Mouse (Mus musculus): ENCODE measurements around the gene Tmeff1.

Tmeff1 gene

DNA sequence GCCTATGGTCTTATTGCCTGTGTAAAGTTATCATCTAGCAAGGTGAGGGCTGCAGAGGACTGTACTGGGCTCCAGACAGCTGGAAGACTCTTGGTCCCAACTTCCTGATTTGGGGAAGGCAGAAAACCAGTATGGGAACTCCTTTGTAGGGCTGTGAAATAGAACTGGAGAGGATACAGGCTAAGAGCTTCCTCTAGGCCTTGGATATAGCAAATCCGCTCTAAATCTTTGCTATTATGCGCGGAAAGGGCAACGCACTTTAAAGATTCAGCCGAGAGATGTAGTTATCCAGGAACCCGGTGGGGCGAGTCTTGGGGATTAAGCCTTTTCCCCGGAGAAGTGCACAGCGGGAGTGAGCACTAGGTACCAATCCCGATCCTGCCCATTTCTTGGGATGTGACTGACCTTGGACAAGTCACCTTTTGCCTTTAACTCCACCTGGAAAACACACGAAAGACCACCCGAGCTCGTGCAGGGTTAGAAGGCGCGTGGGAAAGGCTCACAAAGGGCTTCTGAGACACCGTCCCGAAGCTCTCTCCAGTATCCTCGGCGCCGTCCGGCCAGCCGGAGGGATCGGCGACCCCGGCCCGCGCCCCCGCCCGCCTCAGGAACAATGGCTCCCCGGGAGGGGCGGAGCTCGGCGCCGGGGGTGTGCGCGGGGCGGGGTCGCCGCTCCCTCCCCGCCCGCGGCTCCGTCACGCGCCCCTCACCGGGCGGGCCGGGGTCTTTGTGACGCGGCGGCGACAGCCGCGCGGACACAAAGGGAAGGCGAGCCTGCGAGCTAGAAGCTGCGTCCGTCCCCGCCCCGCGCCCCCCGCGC, at the start of gene Tmeff1:
Tmeff1 (plus strand) TSS at position 754 of the 820 bp plus-strand sequence.
- peak; percentile 2 to 35 for DNase-seq (ENCODE audit: low spot score in 2 of 2)

DNA sequence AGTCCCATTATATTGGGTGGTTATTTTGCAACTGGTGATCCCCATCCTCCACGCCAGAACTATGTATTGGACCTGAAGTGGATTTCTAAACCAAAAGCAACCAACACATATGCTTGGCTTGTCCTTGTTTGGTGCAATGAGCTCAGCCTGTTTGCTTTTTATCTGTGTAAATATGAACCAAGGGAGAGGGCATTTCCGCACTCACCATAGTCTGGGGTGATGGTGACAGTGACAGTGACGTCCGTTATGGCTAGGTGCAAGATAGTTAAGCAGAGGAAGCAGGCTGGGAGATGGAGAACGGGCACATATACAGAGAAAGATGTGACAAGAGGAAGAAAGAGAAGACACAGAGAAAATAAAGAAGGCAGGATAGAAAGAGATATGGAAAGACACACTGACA, 48.7 kb upstream of the Tmeff1 start:
- no peak for DNase-seq (ENCODE audit: low spot score in 2 of 2)

DNA sequence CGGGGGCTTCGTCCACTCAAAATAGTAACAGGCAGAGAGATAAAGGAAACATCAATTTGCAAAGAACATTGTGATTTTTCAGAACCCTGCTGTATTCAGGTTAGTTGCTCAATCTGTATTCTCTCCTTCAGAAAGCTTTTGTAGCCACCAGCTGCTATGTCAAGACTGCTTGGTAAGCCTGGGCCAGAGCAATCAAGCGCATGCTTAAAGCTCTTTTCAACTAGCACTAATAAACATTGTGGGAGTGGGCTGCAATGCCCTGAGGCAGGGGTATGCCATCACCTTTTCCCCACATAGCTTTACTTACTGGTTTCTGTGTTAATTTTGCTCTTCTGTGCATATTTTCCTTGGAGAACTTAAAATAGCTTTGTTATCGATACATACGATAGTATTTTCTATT, 48.0 kb upstream of the Tmeff1 start:
- DNase-seq (ENCODE audit: low spot score in 2 of 2), result no peak

DNA sequence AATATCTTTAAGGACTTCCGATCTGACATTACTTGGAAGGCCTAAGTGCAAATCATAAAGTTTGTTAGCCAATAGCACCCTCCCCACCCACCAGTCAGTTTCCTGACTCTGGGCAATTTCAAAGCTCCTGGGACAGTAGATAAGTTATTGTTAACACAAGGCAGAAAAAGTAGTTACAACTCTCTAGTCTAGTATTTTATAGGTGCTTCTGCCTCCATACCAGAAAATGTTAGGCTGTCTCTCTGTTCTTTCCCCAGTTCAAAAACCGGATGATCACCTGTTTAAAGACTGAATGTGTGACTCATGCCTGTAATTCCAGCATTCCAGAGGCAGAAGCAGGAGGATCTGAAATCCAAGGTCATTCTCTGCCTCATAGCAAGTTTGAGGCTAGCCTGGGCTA, 46.4 kb upstream of the Tmeff1 start:
- no peak for DNase-seq (ENCODE audit: low spot score in 2 of 2)

DNA sequence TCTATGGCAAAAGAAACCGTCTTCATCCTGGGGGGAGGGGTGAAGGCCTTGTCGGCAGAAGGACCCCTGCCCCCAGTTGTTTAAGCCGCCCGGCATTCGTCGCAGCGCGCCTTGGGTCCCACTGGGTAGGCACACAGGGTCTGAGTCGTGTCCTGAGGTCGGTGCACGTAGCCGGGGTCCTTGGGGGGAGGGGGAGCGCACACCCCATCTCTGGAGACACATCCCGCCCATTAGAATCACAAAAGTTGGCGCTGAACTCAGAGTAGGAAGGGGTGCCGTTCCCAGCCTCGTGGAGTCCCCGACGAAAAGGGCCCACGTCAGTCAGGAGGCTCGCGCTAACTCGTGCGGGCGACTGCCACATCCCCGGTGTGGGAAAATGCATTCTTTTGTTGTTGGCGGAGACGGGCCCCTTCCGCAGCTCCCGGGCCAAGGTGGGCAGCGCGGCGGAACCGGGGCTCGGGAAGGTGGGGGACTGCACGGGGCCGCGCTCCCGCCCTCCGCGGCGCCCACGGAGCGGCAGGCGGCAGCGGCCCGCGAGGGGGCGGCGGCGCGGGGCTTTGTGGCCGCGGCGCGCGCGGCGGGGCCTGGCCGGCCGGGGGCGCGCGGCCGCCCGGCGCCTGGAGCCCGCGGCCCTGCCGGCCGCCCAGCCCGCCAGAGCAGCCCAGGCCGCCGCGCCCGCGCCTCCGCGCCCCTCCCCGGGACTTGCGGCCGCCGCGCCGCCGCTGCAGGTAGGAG, 45.0 kb upstream of the Tmeff1 start, which contains the start of gene Msantd3:
Msantd3 (plus strand) TSS at position 95 of the 735 bp plus-strand sequence.
- DNase-seq (ENCODE audit: low spot score in 2 of 2), result peak in 1 of 2 experiments; percentile 59

DNA sequence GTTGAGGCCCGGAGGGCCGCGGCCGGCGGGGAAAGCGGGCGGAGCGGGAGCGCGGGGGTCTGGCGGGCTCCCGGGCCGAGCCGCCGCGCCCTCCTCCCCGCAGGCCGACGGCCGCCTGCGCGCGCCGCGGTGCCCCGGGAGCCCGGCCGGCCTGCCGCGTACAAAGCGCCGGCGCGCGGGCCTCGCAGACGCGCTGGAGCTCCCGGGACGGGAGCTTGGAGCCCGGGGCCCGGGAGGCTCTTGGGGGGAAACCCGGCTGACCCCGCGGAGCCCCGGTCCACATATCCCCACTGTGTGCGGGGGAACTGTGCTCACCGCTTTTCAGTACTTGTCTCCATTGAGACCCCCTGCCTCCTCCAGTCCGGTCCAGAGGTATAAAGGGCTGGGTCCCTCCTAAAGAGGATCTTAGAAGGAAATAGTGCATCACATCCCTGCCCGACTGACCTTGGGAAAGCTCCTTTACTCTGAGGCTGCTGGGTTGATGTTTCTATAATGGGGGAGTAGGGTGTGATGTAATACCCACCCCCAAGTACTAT, 44.3 kb upstream of the Tmeff1 start:
- peak in 1 of 2 experiments; percentile 40 for DNase-seq (ENCODE audit: low spot score in 2 of 2)

DNA sequence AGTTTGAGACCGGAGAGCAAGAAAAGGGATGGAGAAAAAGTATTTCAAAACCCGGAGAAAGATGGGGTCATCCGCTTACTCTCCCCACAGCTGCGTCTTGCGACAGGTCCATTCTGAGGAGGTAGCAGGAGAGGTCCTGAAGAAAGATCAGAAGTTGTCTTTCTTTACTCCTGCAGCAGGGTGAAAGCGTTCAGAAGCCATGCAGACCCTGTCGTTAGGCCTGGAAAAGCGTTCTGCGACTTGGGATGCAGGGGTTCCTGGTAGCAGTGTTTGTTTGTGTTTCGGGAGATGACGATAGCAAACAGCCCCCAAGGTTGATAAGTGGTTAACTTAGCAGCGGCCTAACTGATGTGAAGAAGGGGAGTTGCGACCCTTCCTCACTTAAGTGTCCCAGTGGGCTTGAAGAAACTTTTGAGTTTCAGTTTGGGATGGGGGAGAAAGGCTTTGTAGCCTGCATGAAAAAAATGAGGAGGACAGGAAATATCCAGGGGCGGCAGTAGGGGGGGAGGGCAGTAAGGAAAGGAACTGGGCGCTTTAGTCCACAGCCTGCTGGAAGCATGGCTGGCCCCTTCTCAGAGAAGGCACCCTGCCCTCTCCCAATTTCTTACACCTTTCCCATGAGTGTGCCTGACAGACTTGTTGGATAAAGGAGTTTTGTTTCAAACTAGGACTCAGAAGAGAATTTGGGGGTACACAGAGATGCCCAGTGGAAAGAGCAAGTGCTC, 43.3 kb upstream of the Tmeff1 start:
- no peak for DNase-seq (ENCODE audit: low spot score in 2 of 2)

DNA sequence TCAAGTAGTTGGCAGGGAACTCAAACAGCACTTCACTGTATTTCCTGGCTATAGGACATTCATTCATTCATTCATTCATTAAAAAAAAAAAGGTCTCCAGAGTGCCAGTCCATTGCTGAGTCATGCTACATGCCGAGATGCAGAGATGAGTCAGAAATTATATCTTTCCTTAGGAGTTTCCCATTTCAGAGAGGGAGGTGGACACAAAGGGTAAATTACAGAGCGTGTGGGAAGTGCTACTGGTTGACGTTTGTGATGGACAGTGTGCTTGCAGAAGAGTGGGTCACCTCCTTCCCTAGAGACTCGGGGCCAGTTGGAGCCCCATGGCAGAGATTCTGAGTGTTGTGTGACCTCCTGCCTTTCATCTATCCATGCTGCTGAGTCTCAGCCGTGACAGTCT, 42.6 kb upstream of the Tmeff1 start:
- no peak for DNase-seq (ENCODE audit: low spot score in 2 of 2)

DNA sequence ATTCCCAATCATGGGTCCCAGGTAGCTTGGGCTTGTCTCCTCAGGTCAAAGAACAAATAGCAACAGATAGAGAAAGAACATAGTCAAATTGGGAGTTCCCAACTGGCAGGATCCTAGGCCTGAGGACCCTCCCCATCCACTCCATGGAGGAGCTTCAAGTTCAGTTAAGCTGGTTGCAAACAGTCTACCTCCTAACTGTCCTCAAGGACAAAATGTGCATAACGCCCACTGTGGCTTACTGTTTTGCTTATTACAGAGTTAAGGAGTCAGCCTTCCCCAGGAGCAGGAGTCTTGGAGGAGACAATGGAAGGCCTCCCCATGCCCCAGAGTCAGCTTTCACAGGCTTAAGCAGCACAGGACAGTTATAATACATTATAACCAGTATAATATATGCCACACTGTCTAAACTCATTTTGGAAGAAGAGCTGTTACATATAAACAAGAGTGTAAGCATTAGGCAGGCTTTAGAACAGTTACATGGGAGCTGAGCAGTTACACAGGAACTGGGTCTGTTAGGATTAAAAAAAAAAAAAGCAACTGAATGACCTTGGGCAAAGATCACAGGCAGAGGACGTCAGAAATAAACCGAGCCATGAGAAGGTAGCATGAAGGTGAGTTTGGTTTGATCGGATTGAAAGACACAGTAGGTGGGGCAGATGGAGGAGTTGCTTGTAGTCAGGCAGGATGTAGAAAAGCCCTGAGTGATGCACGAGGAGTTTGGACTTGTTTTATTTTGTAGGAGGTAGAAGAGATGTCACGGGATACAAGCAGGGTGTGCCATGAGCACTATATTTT, 41.7 kb upstream of the Tmeff1 start:
- DNase-seq (ENCODE audit: low spot score in 2 of 2), result no peak

DNA sequence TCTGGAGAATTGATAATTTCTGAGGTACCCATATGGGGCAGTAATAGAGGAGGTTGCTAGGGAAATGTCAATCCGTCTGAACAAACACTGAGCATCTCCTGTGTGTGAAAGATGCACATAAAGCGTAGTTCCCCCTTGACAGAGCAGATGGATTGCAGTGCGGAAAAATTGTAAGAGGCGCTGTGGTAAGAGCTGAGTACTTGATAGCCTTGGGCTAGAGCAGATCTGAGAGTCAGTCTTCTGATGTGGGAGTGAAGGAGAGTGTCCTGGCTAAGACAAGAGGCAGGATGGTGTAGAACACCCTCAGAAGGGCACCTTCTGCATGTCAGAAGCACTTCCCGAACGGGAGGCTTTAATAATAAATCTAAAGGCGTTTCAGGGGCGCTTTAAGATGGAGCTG, 40.8 kb upstream of the Tmeff1 start:
- DNase-seq (ENCODE audit: low spot score in 2 of 2), result no peak

DNA sequence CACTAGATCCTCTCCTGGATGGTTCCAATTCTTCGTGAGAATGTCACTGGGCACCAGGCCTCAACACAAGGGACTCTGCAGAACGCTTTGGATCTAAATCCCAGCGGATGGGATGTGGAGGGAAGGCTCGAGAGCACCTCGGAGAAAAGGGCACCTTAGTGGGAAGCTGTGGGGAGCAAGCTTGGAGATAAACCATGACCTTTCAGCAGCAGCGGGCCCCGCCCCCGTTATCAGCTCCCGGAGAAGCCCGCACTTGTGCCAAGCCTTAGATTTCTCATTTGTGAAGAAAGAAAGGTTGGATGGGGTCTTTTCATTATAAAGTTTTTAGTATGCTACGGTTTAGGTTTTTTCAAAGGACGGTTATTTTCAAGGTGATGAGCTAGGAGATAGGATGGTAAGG, 39.0 kb upstream of the Tmeff1 start:
- no peak for DNase-seq (ENCODE audit: low spot score in 2 of 2)

DNA sequence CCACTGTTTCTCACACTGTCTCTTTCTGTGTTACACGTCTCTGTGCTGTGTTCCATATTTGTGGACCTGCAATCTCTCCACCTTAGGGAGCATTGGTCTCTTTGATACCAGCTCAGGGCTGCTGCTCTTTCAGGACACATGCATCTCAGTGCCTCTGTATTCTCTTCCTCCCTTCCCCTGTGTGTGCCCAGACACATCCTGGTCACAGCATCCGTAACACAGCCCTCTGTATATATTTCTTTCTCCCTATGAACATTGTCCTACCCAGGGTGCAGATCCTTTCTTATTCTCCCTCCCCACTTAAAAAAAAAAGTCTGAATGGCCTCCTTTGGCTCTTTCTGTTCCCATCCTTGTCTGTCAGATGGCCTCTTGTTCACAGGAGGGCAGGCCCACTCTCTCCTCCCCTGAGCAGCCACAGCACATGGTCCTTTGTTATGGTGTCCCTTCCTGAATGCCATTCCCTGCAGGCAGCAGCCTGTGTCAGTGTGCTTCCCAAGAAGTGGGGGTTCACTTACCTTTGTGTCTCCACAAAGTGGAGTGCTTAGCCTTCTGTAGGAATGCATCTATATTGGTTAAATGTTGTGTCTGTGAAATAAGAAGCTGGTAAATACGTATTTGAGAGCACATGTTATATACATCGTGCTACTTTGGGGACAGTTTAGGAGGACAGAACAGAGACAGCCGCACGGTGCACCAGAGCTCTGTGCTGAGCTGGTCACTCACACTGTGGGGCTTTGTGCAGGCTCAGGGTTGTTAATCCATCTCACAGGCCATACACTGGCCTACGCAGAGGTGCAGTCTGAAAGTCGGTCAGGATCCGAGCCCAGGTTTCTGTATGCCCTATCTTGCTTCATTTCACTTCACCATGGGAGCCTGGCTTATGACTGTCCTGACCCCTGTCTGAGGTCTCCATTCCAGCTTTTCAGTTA, 38.1 kb upstream of the Tmeff1 start:
- DNase-seq (ENCODE audit: low spot score in 2 of 2), result no peak

DNA sequence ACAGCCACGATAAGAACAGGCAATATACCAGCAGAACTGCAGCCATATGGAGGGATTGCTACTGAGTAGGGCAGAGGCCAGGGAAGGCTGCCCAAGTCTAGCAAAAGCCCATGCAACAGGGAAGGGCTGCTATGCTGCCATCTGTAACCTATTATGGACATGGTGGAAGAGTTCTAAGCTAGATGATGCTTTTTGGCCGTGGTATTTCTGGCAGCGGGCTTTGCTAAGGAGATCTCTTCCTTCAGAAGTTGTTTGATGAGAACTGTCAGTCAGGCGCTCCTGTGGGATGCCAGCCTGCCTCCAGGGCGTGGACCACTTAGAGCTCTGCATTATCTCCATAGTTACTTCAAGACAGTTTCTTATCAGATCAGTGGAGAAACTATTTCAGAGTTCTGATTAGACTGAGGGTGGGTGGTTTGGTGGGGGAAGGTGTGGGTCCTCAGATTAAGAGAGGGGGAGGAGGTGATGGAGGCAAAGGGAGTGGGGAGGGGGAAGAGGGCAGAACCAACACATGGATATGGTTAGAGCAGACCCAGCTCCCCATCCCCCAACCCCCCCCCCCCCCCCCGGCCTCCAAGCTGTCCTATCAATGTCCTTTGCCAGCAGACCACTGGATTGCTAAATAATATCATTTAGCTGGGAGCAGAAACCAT, 36.5 kb upstream of the Tmeff1 start:
- DNase-seq (ENCODE audit: low spot score in 2 of 2), result no peak

DNA sequence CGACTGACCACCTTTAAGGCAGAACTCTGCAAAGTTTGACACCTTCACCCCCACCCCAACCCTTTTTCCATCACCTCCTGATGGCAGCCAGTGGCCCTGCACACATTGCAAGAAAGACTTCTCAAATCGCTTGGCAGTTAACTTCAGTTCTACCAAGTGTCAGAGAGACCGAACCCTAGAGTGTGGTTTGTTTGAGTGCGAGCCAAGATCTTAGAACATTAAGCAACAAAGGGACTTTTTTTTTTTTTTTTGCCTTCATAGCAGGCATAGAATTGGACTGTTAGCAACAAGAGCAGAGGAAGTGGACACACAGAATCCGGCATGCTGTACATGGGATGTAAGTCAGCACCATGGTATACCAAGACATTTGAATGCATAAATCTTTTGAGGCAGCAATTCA, 35.3 kb upstream of the Tmeff1 start:
- no peak for DNase-seq (ENCODE audit: low spot score in 2 of 2)

DNA sequence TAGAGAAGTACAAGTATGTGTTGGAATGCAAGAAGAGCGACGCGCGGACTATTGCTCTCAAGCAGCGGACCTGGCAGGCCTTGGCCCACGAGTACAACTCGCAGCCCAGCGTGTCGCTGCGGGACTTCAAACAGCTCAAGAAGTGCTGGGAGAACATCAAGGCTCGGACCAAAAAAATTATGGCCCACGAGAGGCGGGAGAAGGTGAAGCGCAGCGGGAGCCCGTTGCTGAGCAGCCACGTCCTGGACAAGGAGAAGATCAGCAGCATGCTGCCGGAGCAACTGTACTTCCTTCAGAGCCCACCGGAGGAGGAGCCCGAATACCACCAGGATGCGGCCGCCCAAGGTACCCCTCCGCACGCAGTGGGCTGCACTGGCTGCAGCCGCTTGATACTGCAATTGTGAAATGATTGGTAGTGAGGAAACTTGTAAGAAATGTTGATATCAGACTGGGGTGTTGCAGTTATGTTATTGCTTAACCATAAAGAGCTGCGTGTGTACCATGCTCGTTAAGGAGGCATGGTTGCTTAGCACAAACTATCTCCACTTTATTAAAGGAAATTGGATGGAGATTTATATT, 32.4 kb upstream of the Tmeff1 start:
- DNase-seq (ENCODE audit: low spot score in 2 of 2), result no peak

DNA sequence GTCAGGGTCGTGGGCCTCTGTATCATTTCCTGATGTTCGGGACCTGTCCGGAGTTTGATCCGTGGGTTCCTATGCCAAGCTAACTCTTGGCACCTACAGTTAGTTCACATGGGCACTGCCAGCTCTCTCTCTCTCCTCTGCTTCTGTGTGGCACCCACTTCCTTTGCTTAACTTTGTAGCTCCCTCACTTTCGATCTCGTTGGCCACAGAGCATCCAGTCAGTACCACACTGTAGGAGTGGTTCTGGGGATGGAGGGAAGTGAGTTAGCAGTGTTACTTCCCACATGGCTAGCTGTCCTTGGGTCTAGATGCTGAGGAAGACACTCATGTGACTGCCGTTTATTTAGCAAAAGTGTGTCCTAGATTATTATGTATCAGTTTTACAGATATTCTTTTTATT, 30.8 kb upstream of the Tmeff1 start:
- no peak for DNase-seq (ENCODE audit: low spot score in 2 of 2)

DNA sequence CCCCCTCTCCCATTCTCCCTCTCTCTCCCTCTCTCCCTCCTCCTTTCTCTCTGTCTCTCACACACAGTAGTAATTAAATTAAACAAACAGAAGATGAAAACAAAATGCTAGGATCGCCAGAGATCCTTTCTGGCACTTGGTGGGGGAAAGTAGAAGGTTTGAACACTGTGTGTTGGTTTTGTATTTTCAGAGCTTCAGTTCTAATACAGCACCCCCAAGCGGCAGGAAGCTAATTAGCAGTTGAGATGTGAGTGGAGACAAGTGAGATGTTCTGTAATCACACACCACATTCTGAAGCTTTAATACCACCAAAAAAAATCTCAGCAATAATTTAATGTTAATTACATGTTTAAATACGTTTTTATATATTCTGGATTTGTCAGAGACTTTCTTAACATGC, 29.2 kb upstream of the Tmeff1 start:
- peak in 1 of 2 experiments; percentile 31 for DNase-seq (ENCODE audit: low spot score in 2 of 2)

DNA sequence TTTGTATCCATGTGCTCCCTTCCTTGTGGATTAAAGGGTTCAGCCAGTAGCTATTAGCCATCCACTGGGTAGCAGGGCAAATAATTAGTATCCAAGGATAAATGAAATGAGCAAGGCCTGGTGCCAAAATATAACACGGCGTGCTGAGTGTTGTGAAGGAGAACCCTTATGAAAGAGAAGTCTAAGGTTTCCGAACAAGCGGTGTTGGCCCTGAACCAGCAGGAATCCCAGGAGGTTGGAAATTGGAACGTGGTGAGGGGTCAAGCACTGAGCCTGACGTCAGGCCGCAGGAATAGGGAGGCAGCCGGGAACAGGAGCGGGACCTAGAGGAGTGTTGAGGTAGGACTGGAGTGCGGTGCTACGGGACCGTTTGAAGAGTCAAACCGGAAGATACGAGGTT, 25.3 kb upstream of the Tmeff1 start:
- DNase-seq (ENCODE audit: low spot score in 2 of 2), result no peak

DNA sequence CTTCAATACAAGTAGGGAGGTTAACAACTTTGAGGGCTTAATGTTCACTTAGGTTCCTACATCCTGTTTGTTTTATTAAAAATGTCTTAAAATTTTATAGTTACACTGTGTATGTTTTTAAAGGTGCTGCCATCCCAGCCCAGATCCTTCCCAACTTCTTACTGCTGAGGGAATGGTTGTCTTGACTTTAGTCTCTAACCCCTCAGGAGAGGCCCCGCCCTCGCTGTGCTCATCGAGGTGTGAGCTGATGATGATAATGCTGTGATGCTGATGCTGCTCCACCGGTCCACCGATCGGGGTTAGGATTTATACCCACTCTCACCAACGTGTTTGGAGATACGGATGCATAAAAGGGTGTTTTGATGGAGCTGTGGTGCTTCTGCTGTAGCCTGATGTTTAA, 23.1 kb upstream of the Tmeff1 start:
- DNase-seq (ENCODE audit: low spot score in 2 of 2), result no peak
